Mouse (Mus musculus): Measurements from ENCODE around the gene Hyal3.
A peak's percentile ranks its signal among the peaks of the same experiment; 100 is the strongest.

The Hyal3 gene

GRCm38 (mm10) chr9:107617461-107617860 lies 36.8 kb downstream of the Hyal3 start:
- DNase-seq (ENCODE audit: low read depth): peak; percentile 47

- DNase-seq (ENCODE audit: low read depth): no peak
These were observed 37.5 kb downstream of the Hyal3 start for GRCm38 (mm10) chr9:107618098-107618497.

GRCm38 (mm10) chr9:107618778-107619545 lies 38.3 kb downstream of the Hyal3 start:
- no peak for DNase-seq (ENCODE audit: low read depth)

- no peak for DNase-seq (ENCODE audit: low read depth)
These were observed 38.9 kb downstream of the Hyal3 start for GRCm38 (mm10) chr9:107619546-107619879.

- no peak for DNase-seq (ENCODE audit: low read depth)
These were observed 40.3 kb downstream of the Hyal3 start for GRCm38 (mm10) chr9:107620954-107621353.

- peak; percentile 90 for DNase-seq (ENCODE audit: low read depth)
These were observed 43.9 kb downstream of the Hyal3 start for GRCm38 (mm10) chr9:107624539-107624938.

GRCm38 (mm10) chr9:107624951-107625350 lies 44.3 kb downstream of the Hyal3 start:
- no peak for DNase-seq (ENCODE audit: low read depth)

- DNase-seq (ENCODE audit: low read depth): peak; percentile 27
These were observed 44.9 kb downstream of the Hyal3 start for GRCm38 (mm10) chr9:107625351-107626128.

GRCm38 (mm10) chr9:107626158-107626843 lies 45.7 kb downstream of the Hyal3 start:
- no peak for DNase-seq (ENCODE audit: low read depth)

- peak; percentile 79 for DNase-seq (ENCODE audit: low read depth)
These were observed 46.2 kb downstream of the Hyal3 start for GRCm38 (mm10) chr9:107626844-107627277.

- DNase-seq (ENCODE audit: low read depth): no peak
These were observed 47.0 kb downstream of the Hyal3 start for GRCm38 (mm10) chr9:107627387-107628255.

GRCm38 (mm10) chr9:107628721-107629410 lies 48.2 kb downstream of the Hyal3 start:
- DNase-seq (ENCODE audit: low read depth): peak; percentile 86

- no peak for DNase-seq (ENCODE audit: low read depth)
These were observed 48.8 kb downstream of the Hyal3 start for GRCm38 (mm10) chr9:107629411-107629730.

- DNase-seq (ENCODE audit: low read depth): no peak
These were observed 49.3 kb downstream of the Hyal3 start for GRCm38 (mm10) chr9:107629901-107630425.

GRCm38 (mm10) chr9:107630576-107630975 lies 50.0 kb downstream of the Hyal3 start:
- DNase-seq (ENCODE audit: low read depth): no peak

- DNase-seq (ENCODE audit: low read depth): no peak
These were observed 50.8 kb downstream of the Hyal3 start for GRCm38 (mm10) chr9:107631311-107631826.

GRCm38 (mm10) chr9:107631861-107632260 lies 51.2 kb downstream of the Hyal3 start:
- DNase-seq (ENCODE audit: low read depth): no peak

GRCm38 (mm10) chr9:107632478-107632877 lies 51.9 kb downstream of the Hyal3 start:
- peak; percentile 29 for DNase-seq (ENCODE audit: low read depth)

GRCm38 (mm10) chr9:107633091-107633660 lies 52.6 kb downstream of the Hyal3 start:
- DNase-seq (ENCODE audit: low read depth): peak; percentile 87

- DNase-seq (ENCODE audit: low read depth): peak; percentile 55
These were observed 53.2 kb downstream of the Hyal3 start for GRCm38 (mm10) chr9:107633661-107634405.
